Mouse (Mus musculus): ENCODE data around the gene Cox7a2l.

The Cox7a2l gene

DNA sequence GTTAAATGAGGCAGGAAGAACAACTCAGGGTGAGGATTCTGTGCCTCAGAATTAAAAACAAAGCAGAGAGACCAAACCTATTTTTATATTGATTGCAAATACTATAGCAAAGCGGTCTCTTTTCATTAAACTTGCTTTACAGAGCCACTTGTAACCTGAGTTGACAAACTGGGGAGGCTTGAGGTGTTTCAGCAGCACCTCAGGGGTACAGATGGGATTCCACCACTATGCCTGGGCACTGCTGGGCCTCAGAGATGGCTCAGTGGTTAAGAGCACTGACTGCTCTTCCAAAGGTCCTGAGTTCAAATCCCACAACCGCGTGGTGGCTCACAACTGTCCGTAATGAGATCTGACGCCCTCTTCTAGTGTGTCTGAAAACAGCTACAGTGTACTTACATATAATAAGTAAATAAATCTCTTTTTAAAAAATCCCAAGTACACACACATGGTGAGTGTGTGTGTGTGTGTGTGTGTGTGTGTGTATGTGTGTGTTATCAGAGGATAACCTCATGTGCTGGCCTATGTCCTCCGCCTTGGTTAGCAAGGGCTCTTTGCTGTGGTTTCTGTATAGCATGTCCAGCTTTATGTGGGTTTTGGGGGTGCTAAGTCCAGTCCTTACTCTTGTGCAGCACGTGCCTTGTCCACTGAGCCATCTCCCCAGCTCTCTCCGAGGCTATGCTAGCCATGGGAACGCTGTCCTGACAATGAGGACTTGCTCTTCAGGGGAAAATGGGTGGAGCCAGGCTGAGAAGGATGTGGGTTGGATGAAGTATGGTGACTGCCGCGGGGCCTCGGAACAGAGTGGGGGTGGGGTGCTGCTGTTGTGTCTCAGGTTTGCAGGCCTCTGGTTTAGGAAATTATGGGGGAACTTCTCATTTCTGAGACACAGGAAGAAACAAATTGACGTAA is 9.7 kb upstream of the Cox7a2l start:
- DNase-seq (ENCODE audit: low read depth, low spot score): peak; percentile 78

GRCm38 (mm10) chr17:83526091-83526561 is 9.0 kb upstream of the Cox7a2l start:
- peak; percentile 34 for DNase-seq (ENCODE audit: low read depth, low spot score)

DNA sequence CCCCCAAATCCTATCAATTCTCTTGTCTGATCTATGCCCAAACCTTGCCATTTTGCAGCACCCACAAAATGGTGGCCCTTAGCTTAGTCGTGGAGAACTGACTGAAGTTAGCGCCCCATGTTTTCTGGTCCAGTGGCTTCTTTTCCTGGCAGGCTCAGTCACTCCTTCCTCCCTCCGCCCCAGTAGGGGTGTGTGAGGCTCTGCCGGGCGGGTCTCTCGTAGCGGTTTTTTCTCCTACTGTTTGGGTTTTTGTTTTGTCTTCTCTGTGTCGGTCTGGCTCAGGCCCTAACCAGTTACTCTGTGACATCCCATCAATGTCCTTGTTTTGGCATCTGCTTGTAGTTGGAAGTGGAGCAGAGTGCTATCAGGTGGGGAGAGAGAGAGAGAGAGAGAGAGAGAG is 8.5 kb upstream of the Cox7a2l start:
- DNase-seq (ENCODE audit: low read depth, low spot score): no peak

- no peak for DNase-seq (ENCODE audit: low read depth, low spot score)
These were observed 7.6 kb upstream of the Cox7a2l start for GRCm38 (mm10) chr17:83524753-83525152.

- DNase-seq (ENCODE audit: low read depth, low spot score): no peak
These were observed 5.7 kb upstream of the Cox7a2l start for GRCm38 (mm10) chr17:83522590-83523379.

- no peak for DNase-seq (ENCODE audit: low read depth, low spot score)
These were observed 4.8 kb upstream of the Cox7a2l start for GRCm38 (mm10) chr17:83521881-83522280.

GRCm38 (mm10) chr17:83514213-83514701 is 2.9 kb downstream of the Cox7a2l start:
- peak; percentile 92 for DNase-seq (ENCODE audit: low read depth, low spot score)

DNA sequence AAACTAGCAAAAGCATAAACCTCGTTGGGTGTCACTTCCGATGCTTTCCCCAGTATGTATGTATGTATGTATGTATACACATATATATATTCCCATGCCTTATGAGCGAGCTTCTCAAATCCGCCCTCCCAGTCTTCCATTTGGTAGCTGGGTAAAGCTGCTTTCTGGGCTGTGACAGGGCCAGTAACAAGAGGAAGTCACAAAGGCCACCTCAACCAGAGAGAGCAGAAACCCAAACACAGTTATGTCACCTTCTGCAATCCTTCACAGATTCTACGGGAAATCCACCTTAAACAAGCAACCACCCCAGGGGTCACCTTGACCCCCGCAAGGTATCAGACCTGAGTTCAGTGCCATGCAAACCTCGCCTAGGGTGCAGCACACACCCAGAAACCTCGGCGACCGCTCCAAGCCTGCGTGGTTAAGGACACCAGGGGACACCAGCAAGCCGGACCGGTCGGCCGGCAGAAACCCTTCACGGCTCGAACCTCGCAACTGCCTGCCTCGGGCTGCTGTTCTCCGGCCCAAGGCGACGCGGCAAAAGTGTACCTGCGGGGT is 3.4 kb downstream of the Cox7a2l start:
- DNase-seq (ENCODE audit: low read depth, low spot score): peak; percentile 26

GRCm38 (mm10) chr17:83512130-83512529 is 5.0 kb downstream of the Cox7a2l start:
- no peak for DNase-seq (ENCODE audit: low read depth, low spot score)

DNA sequence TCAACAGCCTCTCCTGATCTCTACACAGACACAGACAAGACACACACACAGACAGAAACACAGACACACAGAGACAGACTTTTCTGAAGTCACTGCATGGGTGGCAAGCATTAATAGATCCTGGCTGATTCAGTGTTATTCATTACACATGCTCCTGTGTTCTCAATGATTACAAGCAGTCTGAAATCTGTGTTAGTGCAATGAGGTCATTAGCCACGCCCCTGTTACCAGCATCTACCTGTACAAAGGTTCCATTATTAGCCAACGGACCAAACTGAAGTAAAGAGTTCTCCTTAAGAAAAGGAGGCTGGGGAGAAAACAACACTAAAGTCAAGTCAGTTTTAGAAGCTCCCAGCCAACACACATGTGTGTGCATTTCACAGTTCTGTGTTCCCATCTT is 13.4 kb downstream of the Cox7a2l start:
- no peak for DNase-seq (ENCODE audit: low read depth, low spot score)

GRCm38 (mm10) chr17:83499692-83500091 is 17.4 kb downstream of the Cox7a2l start:
- no peak for DNase-seq (ENCODE audit: low read depth, low spot score)

GRCm38 (mm10) chr17:83498889-83499288 is 18.2 kb downstream of the Cox7a2l start:
- no peak for DNase-seq (ENCODE audit: low read depth, low spot score)

GRCm38 (mm10) chr17:83487762-83488161 is 29.4 kb downstream of the Cox7a2l start:
- no peak for DNase-seq (ENCODE audit: low read depth, low spot score)

GRCm38 (mm10) chr17:83483784-83484183 is 33.3 kb downstream of the Cox7a2l start:
- no peak for DNase-seq (ENCODE audit: low read depth, low spot score)

DNA sequence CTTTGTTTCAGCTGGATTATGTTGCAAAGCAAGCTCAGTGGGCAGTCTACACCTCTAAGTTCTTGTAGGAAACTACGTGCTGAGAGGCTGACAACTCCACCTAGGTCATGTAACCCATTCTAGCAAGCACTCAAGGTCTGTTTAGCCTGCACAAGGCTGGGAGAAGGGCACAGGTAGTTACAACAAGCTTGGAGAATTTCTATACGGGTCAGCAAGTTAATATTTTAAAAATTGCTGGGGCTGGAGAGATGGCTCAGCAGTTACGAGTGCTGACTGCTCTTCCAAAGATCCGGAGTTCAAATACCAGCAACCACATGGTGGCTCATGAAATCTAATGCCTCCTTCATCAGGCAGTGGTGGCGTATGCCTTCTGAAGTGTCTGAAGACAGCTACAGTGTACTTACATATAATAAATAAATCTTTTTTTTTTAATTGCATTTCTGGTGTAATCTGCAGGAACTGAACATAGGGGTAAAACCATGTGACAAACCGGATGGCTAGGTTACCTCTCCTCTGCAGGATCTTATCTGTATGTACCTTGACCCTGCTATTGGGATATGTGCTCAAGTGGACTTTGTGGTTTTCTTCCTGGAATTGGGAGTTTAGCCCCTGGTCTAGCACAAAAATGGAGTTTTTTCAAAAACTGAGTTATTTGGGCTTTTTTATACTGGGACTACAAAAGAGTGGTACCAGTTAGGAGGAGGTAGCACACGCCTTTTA is 34.2 kb downstream of the Cox7a2l start:
- no peak for DNase-seq (ENCODE audit: low read depth, low spot score)

GRCm38 (mm10) chr17:83481551-83481950 is 35.6 kb downstream of the Cox7a2l start:
- DNase-seq (ENCODE audit: low read depth, low spot score): no peak

DNA sequence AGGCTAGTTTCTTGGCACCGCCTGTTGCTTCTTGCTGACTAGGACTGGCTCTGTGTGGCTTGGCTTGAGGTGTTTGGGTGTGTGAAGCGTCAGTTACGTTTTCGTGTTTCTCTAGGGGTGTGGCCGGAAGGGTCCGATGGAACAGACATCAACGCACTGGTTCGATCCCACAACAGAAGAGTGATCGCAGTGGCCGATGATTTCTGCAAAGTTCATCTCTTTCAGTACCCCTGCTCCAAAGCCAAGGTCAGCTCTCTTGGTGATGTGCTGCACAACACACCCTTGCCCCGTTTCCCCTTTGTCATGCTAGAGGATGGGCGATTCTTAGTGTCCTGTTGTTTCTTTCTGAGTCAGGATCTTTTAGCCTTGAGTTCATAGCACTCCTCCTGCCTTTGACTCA is 40.0 kb downstream of the Cox7a2l start:
- DNase-seq (ENCODE audit: low read depth, low spot score): no peak

DNA sequence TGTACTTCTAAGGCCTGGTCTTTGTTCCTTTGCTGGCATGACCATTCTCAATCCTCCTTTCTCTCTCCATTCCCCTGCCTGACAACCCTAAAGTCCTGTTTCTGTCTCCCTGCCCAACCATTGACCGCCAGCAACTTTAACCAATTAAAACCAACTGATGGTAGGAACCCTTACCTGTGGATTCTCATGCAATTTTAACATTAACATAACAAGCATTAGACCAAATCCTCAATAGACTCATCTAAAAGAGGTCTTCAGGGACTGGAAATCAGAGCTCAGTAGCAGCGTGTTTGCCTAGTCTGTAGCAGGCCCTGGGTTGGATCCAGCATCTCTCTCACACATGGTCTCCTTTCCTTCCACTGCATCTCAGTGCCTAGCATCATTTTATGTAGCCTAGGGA is 47.5 kb downstream of the Cox7a2l start:
- no peak for DNase-seq (ENCODE audit: low read depth, low spot score)

GRCm38 (mm10) chr17:83466697-83467251 is 50.4 kb downstream of the Cox7a2l start:
- DNase-seq (ENCODE audit: low read depth, low spot score): peak; percentile 11

DNA sequence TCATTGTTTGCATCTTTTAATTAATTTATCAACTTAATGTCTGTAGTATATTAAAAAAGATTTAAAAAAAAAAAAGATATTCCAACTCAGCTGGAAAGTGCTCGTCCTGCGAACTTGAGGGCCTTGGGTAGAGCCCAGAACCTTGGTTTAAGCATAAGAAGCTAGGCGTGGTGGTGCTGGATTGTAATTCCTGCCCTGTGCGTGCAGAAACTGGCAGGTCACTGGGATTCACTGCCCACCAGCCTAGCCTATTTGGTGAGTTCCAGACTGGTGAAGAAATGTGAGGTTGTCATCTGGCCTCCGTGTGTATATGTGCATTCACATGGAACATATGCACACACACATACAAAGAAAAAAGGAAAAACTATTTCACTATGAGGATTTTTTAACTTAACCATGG is 51.2 kb downstream of the Cox7a2l start:
- DNase-seq (ENCODE audit: low read depth, low spot score): no peak

GRCm38 (mm10) chr17:83457271-83457670 is 59.9 kb downstream of the Cox7a2l start:
- DNase-seq (ENCODE audit: low read depth, low spot score): no peak
